In genomic region chr19:24554425-24554824, GRCm38 (mm10) we compare ENCODE assay signal across 8 mouse cellular contexts. TPM values are rescaled to one million over a fixed set of nuclear protein-coding genes. Genes with fewer than 3 reads are reported as not detected.
DNase-seq lines count a peak whose midpoint lies in the region; ATAC-seq and TF ChIP-seq lines count a peak whose summit lies in the region.

No protein-coding gene starts in this region.

- H3K4me1 ChIP-seq in forebrain, embryonic 10.5 days = peaks cover 51% of the 10 kb centered on the region
- H3K4me1 ChIP-seq in hindbrain, embryonic 16.5 days (ENCODE audit: control insufficient read depth, insufficient read depth, low read depth, low read length) = peaks cover 11% of the 10 kb centered on the region

- H3K9me3 ChIP-seq in forebrain, embryonic 10.5 days = no peaks in the 10 kb centered on the region
- no peaks in the 10 kb centered on the region for H3K9me3 ChIP-seq in hindbrain, embryonic 16.5 days (ENCODE audit: control insufficient read depth, low read length)

- WGBS in forebrain, embryonic 10.5 days = 35% methylated on average over 4 of the region's 4 CpGs
- WGBS in hindbrain, embryonic 16.5 days = 24% methylated on average over 4 of the region's 4 CpGs

- intact Hi-C loops in left cerebral cortex, adult 2 months (cut with DNase I) = no loop called here
- intact Hi-C loops in left cerebral cortex, postnatal 36 days (cut with DNase I) = loop anchor here (10.0 kb wide), 1 partner anchor 250 kb away; no protein-coding TSS in a partner anchor

- H3K27ac ChIP-seq in left cerebral cortex, adult 2 months = no peak overlapping the region
- peak overlapping the region; percentile 92; the same call in 1 of the 2 replicates for H3K27ac ChIP-seq in forebrain, embryonic 10.5 days
- no peak overlapping the region for H3K27ac ChIP-seq in hindbrain, embryonic 16.5 days (ENCODE audit: low read depth, low read length)

- H3K4me3 ChIP-seq in left cerebral cortex, adult 2 months = peak overlapping the region; percentile 70; the same call in 1 of the 2 replicates
- peak overlapping the region; percentile 86 for H3K4me3 ChIP-seq in forebrain, embryonic 10.5 days
- peak overlapping the region; percentile 87; the same call in 1 of the 2 replicates for H3K4me3 ChIP-seq in hindbrain, embryonic 16.5 days (ENCODE audit: low read length)

- no peak overlapping the region for H3K9ac ChIP-seq in hindbrain, embryonic 16.5 days (ENCODE audit: low read depth, low read length)

- no peaks in the 10 kb centered on the region for H3K36me3 ChIP-seq in forebrain, embryonic 10.5 days (replicated peaks)
- no peaks in the 10 kb centered on the region for H3K36me3 ChIP-seq in hindbrain, embryonic 16.5 days (ENCODE audit: control insufficient read depth, insufficient read depth, low read length)

- peak overlapping the region; percentile 71 for H3K4me2 ChIP-seq in hindbrain, embryonic 16.5 days (ENCODE audit: low read length)

- no peak for ATAC-seq in hindbrain, embryonic 16.5 days

- peaks cover 58% of the 10 kb centered on the region for H3K27me3 ChIP-seq in forebrain, embryonic 10.5 days (ENCODE audit: poor library complexity, severe bottlenecking)
- peaks cover 7% of the 10 kb centered on the region for H3K27me3 ChIP-seq in hindbrain, embryonic 16.5 days (replicated peaks; ENCODE audit: control insufficient read depth, insufficient read depth, low read length)

- DNase-seq in left cerebral cortex, adult 2 months (ENCODE audit: extremely low spot score in 1 of 2, low spot score in 2 of 2) = no peak
- DNase-seq in left cerebral cortex, postnatal 36 days (ENCODE audit: low spot score in 2 of 2) = no peak
- no peak for DNase-seq in forebrain, embryonic 10.5 days (ENCODE audit: extremely low spot score, low spot score)
- DNase-seq in naive thymus-derived CD4-positive, alpha-beta T cell, adult 2 months (ENCODE audit: low read depth) = peak; percentile 20
- DNase-seq in urinary bladder, postnatal 14 days (ENCODE audit: low spot score) = no peak
- no peak for DNase-seq in layer of hippocampus, postnatal 25 days (ENCODE audit: extremely low spot score in 1 of 2, low spot score in 1 of 2)
- no peak for DNase-seq in adrenal gland, postnatal 36 days

- no peak for TF ChIP-seq CTCF in left cerebral cortex, adult 2 months (IDR thresholded peaks at IDR 0.05)

RNA-seq across cellular contexts. Expression of gene Pip5k1b, which starts 1.2 kb away (rescaled TPM):
- 10 to 100 TPM; 28.9 to 29.9 TPM for total RNA-seq in left cerebral cortex, adult 2 months (2021)
- total RNA-seq in left cerebral cortex, postnatal 36 days (2021) = 10 to 100 TPM; 24.0 to 29.8 TPM
- 1.7 and 2.1 TPM in 2 replicates for polyA plus RNA-seq in forebrain, embryonic 10.5 days (2016; fragmentation: Nextera tagmentation; extraction: Ambion mirVana)
- polyA plus RNA-seq in hindbrain, embryonic 16.5 days (2015; fragmentation: Nextera tagmentation; extraction: Ambion mirVana) = 2.2 and 2.4 TPM in 2 replicates
- total RNA-seq in layer of hippocampus, postnatal 25 days (2021) = 10 to 100 TPM; 63.7 to 64.4 TPM
- total RNA-seq in adrenal gland, postnatal 36 days (2021) = 10 to 100 TPM; 18.7 to 20.1 TPM
